Mouse (Mus musculus): ENCODE measurements around the gene Gm853.

DNA sequence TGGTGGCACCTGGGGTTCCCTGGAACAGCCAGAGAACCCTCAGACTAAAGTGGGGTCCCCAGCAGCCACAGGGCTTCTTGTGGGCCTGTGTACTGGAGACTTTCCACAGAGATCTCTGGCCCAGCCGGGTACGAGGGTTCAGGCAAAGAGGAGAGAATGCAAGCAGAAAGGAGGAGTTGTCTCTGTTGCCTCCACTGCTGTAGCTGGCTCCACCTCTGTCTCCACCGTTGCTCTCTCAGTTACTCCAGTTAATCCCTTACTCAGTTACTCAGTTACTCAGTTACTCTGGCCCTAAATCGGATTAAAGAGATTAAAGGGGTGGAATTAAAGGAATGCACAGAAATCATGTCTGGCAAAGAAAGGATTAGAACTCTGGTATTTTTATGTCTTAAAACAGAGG lies at the start of gene Gm853:
- TF ChIP-seq CTCF (IDR thresholded peaks at IDR 0.05; ENCODE audit: low read depth), result no peak
- no peak for TF ChIP-seq EP300 (IDR thresholded peaks at IDR 0.05; ENCODE audit: low read depth)
